25 mouse cellular contexts compared by ENCODE assay signal in the genomic region with DNA sequence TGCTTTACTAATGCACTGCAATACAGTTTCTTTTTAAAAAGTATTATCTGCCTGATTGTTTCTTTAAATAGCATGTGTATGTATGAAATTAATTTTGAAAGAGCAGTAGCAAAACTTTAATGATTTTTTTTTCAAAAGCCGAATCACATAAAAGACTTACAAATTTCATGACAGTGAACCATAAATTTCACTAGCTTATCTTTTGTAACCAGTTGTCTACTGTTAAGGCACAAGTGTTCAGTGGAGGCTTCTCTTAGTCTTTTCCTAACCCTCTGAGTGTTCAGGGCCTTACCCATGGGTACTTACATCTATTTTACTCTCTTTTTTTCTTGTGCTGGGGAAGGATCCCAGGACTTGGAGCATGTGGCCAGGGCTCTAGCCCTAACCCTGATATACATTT. TPM values are rescaled to one million over a fixed set of nuclear protein-coding genes. Genes with fewer than 3 reads are reported as not detected.
A peak's percentile ranks its signal among the peaks of the same experiment; 100 is the strongest.
DNase-seq lines count a peak whose midpoint lies in the region; ATAC-seq lines count a peak whose summit lies in the region.
"Had no signal": no experiment of that assay in that cellular context is flagged by ENCODE, and none has a peak within 500 bp of the region (broad histone marks: within the 10 kb centered on the region; RNA-seq: fewer than 3 reads in every experiment).

No protein-coding gene starts in this region.

- no peaks in the 10 kb centered on the region for H3K9me3 ChIP-seq in liver, embryonic 13.5 days (replicated peaks)
- H3K9me3 ChIP-seq in liver, embryonic 11.5 days (ENCODE audit: control insufficient read depth, low read length), result no peaks in the 10 kb centered on the region
- H3K9me3 ChIP-seq: G1E; hindbrain, embryonic 12.5 days; hindbrain, embryonic 15.5 days had no signal

- no peak for ATAC-seq in liver, embryonic 13.5 days (ENCODE audit: low read depth)
- ATAC-seq in liver, embryonic 11.5 days (replicated peaks; ENCODE audit: low FRiP score), result no peak
- 0 out of 2 replicates have a peak, but pooled peaks have one; percentile 11 for ATAC-seq in common myeloid progenitor, adult 5-6 weeks (replicated peaks; ENCODE audit: low read depth, poor library complexity, severe bottlenecking)
- 0 out of 2 replicates have a peak, but pooled peaks have one; percentile 39 for ATAC-seq in erythroid progenitor cell, adult 5-6 weeks (replicated peaks; ENCODE audit: low FRiP score, poor library complexity, severe bottlenecking)
- ATAC-seq in megakaryocyte, adult 5-6 weeks (ENCODE audit: poor library complexity, severe bottlenecking), result no peak
- ATAC-seq: forebrain, embryonic 14.5 days; forebrain, postnatal 0 days had no signal

- H3K27me3 ChIP-seq in liver, embryonic 13.5 days, result no peaks in the 10 kb centered on the region
- no peaks in the 10 kb centered on the region for H3K27me3 ChIP-seq in liver, embryonic 11.5 days (replicated peaks; ENCODE audit: control insufficient read depth, insufficient read depth, low read length)
- H3K27me3 ChIP-seq: CH12.LX; hindbrain, embryonic 12.5 days; hindbrain, embryonic 15.5 days had no signal

- no peak overlapping the region for H3K9ac ChIP-seq in liver, embryonic 13.5 days
- no peak overlapping the region for H3K9ac ChIP-seq in liver, embryonic 11.5 days (ENCODE audit: low read depth, low read length)
- H3K9ac ChIP-seq: forebrain, postnatal 0 days; hindbrain, embryonic 12.5 days; hindbrain, embryonic 15.5 days had no signal

- no peak overlapping the region for H3K4me2 ChIP-seq in liver, embryonic 13.5 days
- no peak overlapping the region for H3K4me2 ChIP-seq in liver, embryonic 11.5 days
- H3K4me2 ChIP-seq: heart, embryonic 11.5 days; hindbrain, embryonic 12.5 days; hindbrain, embryonic 15.5 days had no signal

- H3K4me1 ChIP-seq in liver, embryonic 13.5 days (replicated peaks), result peaks cover 2% of the 10 kb centered on the region
- H3K4me1 ChIP-seq in liver, embryonic 11.5 days (replicated peaks; ENCODE audit: control insufficient read depth, insufficient read depth, low read length), result no peaks in the 10 kb centered on the region; the same call in 1 of the 2 replicates
- H3K4me1 ChIP-seq: hindbrain, embryonic 12.5 days; hindbrain, embryonic 15.5 days had no signal

- no peaks in the 10 kb centered on the region for H3K36me3 ChIP-seq in liver, embryonic 13.5 days
- H3K36me3 ChIP-seq in liver, embryonic 11.5 days (ENCODE audit: control insufficient read depth, insufficient read depth, low read length), result no peaks in the 10 kb centered on the region
- H3K36me3 ChIP-seq: G1E; hindbrain, embryonic 12.5 days; hindbrain, embryonic 15.5 days had no signal

- H3K27ac ChIP-seq in liver, embryonic 13.5 days, result peak overlapping the region; percentile 29; the same call in 1 of the 2 replicates
- H3K27ac ChIP-seq in liver, embryonic 11.5 days (ENCODE audit: low read depth, low read length), result no peak overlapping the region
- H3K27ac ChIP-seq: gastrocnemius, adult 2 months; hindbrain, embryonic 12.5 days; hindbrain, embryonic 15.5 days had no signal

- no peak overlapping the region for H3K4me3 ChIP-seq in liver, embryonic 13.5 days (replicated peaks)
- no peak overlapping the region for H3K4me3 ChIP-seq in liver, embryonic 11.5 days (ENCODE audit: low read depth, low read length)
- H3K4me3 ChIP-seq: gastrocnemius, adult 2 months; hindbrain, embryonic 12.5 days; hindbrain, embryonic 15.5 days had no signal

- no peak for DNase-seq in liver, embryonic 13.5 days
- DNase-seq in liver, embryonic 11.5 days (ENCODE audit: low spot score), result no peak
- DNase-seq in natural killer cell, adult 2 months (ENCODE audit: low spot score in 2 of 2), result no peak
- DNase-seq in neural tube, embryonic 10.5 days (ENCODE audit: extremely low spot score, low spot score), result no peak
- DNase-seq: adrenal gland, adult 2 months; adrenal gland, postnatal 14 days; B cell, adult 2 months; cerebellum, adult 11 months; cerebellum, adult 2 months; cerebellum, adult 9-11 months; cerebellum, postnatal 25 days; embryo, embryonic 11 days; forebrain, postnatal 0 days; gastrocnemius, adult 2 months; gastrocnemius, postnatal 14 days; heart, adult 11 months had no signal

- 56% methylated on average over 1 of the region's 1 CpGs for WGBS in liver, embryonic 13.5 days (ENCODE audit: insufficient replicate concordance)
- WGBS in liver, embryonic 11.5 days, result 81% methylated on average over 1 of the region's 1 CpGs

RNA-seq across cellular contexts. Expression of gene Runx2, which starts 7.6 kb away (rescaled TPM):
- polyA plus RNA-seq in liver, embryonic 13.5 days (2015; fragmentation: Nextera tagmentation; extraction: Ambion mirVana), result 0.31 and 0.48 TPM in 2 replicates
- polyA plus RNA-seq in liver, embryonic 11.5 days (2014; fragmentation: Nextera tagmentation; extraction: Ambion mirVana), result 1.0 and 1.7 TPM in 2 replicates
- total RNA-seq in common myeloid progenitor, adult 5-6 weeks (2017), result 13.9 and 27.3 TPM in 2 replicates
- 2.9 and 4.3 TPM in 2 replicates for total RNA-seq in erythroid progenitor cell, adult 5-6 weeks (2015; ENCODE audit: low replicate concordance)
- 0.77 TPM in 1 of 2 replicates, not detected in the other for total RNA-seq in erythroid progenitor cell, adult 5-6 weeks (2017; ENCODE audit: low replicate concordance)
- total RNA-seq in megakaryocyte, adult 5-6 weeks (2015), result 48.1 and 52.6 TPM in 2 replicates
- 15.6 and 20.8 TPM in 2 replicates for total RNA-seq in megakaryocyte, adult 5-6 weeks (2017)

RNA-seq across cellular contexts. Expression of gene Supt3, which starts 30.1 kb away (rescaled TPM):
- 7.8 and 8.7 TPM in 2 replicates for polyA plus RNA-seq in liver, embryonic 13.5 days (2015; fragmentation: Nextera tagmentation; extraction: Ambion mirVana)
- 15.6 and 17.7 TPM in 2 replicates for polyA plus RNA-seq in liver, embryonic 11.5 days (2014; fragmentation: Nextera tagmentation; extraction: Ambion mirVana)
- 15.7 and 18.0 TPM in 2 replicates for total RNA-seq in common myeloid progenitor, adult 5-6 weeks (2017)
- 17.7 and 20.5 TPM in 2 replicates for total RNA-seq in erythroid progenitor cell, adult 5-6 weeks (2015; ENCODE audit: low replicate concordance)
- 9.8 and 19.4 TPM in 2 replicates for total RNA-seq in erythroid progenitor cell, adult 5-6 weeks (2017; ENCODE audit: low replicate concordance)
- 18.0 and 18.9 TPM in 2 replicates for total RNA-seq in megakaryocyte, adult 5-6 weeks (2015)
- 7.8 and 9.8 TPM in 2 replicates for total RNA-seq in megakaryocyte, adult 5-6 weeks (2017)

Comparison
In these comparisons a context has a peak if more than half of its experiments do, and no peak if none do; other contexts are left out.
1. ATAC-seq: peak in common myeloid progenitor, adult 5-6 weeks (single experiment) and erythroid progenitor cell, adult 5-6 weeks (single experiment); none in liver, embryonic 13.5 days (single experiment), liver, embryonic 11.5 days (single experiment) and megakaryocyte, adult 5-6 weeks (single experiment).